In the genomic region with DNA sequence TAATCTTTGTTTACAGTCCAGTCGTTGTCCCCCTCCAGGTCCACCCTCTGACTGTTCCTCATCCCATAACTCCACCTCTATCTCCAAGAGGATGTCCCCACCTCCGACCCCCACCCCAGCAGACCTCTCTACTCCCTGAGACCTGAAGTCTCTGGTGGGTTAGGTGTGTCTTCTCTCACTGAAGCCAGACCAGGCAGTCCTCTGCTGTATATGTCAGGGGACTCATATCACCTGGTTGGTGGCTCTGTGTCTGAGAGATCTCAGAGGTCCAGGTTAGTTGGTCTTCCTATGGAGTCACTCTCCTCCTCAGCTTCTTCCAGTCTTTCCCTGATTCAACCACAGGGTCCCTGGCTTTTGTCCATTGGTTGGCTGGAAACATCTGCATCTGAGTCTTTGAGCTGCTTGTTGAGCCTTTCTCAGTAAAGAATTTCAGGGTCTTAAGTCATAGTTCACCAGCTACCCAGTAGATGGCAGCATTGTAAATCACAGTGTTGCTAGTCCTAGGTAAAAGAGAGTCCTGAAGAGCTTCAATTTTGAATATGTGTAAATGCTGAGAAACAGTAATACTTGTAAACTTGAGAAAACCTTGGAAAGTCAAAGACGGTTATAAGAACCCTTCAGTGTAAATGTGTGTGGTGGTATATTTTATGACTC, we compare ENCODE assay signal across 8 mouse cellular contexts.
DNase-seq lines count a peak whose midpoint lies in the region; ATAC-seq and TF ChIP-seq lines count a peak whose summit lies in the region.

No protein-coding gene starts in this region.

- no peaks in the 10 kb centered on the region for H3K4me1 ChIP-seq in heart, embryonic 11.5 days (ENCODE audit: control insufficient read depth, insufficient read depth, low read length)
- H3K4me1 ChIP-seq in E14TG2a.4 (replicated peaks; ENCODE audit: low read depth, low read length), result no peaks in the 10 kb centered on the region

- WGBS in heart, embryonic 11.5 days (ENCODE audit: insufficient replicate concordance), result 59% methylated on average over 3 of the region's 3 CpGs

- intact Hi-C loops in heart, postnatal 10 days (cut with DNase I), result loop anchor here (2.0 kb wide), 1 partner anchor 115 kb away; no protein-coding TSS in a partner anchor
- intact Hi-C loops in gastrocnemius, postnatal 36 days (cut with DNase I), result loop anchor here (10.0 kb wide), 1 partner anchor 219 kb away; no protein-coding TSS in a partner anchor
- intact Hi-C loops in gastrocnemius, postnatal 14 days (cut with DNase I; ENCODE audit: low total_unique reads), result no loop called here

- H3K36me3 ChIP-seq in heart, embryonic 11.5 days (ENCODE audit: control insufficient read depth, insufficient read depth, low read length), result no peaks in the 10 kb centered on the region
- no peaks in the 10 kb centered on the region for H3K36me3 ChIP-seq in E14TG2a.4 (ENCODE audit: insufficient read depth, low read length)

- no peak for TF ChIP-seq POLR2A in brain, embryonic 14.5 days (IDR thresholded peaks at IDR 0.05; ENCODE audit: borderline replicate concordance, extremely low read depth, insufficient read depth, insufficient read length, poor library complexity, severe bottlenecking)

- DNase-seq in heart, postnatal 10 days, result peak; percentile 24 to 32
- DNase-seq in brain, embryonic 14.5 days (ENCODE audit: low read depth), result peak; percentile 80
- peak; percentile 21 for DNase-seq in kidney, postnatal 10 days
- peak; percentile 19 for DNase-seq in retina, postnatal 7 days (ENCODE audit: low read depth, low spot score)
- DNase-seq in gastrocnemius, postnatal 36 days, result no peak
- no peak for DNase-seq in gastrocnemius, postnatal 14 days

- H3K4me2 ChIP-seq in heart, embryonic 11.5 days, result no peak overlapping the region

- peak; percentile 53 for TF ChIP-seq CTCF in E14TG2a.4 (conservative IDR thresholded peaks at IDR 0.05; ENCODE audit: low read length)
- peak; percentile 34; the same call in 1 of the 2 replicates for TF ChIP-seq CTCF in brain, embryonic 14.5 days (IDR thresholded peaks at IDR 0.05; ENCODE audit: borderline replicate concordance, extremely low read depth, insufficient read depth, insufficient read length)

- no peak overlapping the region for H3K9ac ChIP-seq in heart, embryonic 11.5 days (ENCODE audit: low read depth, low read length)

- no peaks in the 10 kb centered on the region for H3K9me3 ChIP-seq in heart, embryonic 11.5 days (replicated peaks; ENCODE audit: control insufficient read depth, low read length)
- H3K9me3 ChIP-seq in E14TG2a.4 (ENCODE audit: low read length), result no peaks in the 10 kb centered on the region

- H3K4me3 ChIP-seq in heart, embryonic 11.5 days (ENCODE audit: low read depth, low read length), result no peak overlapping the region
- H3K4me3 ChIP-seq in E14TG2a.4 (replicated peaks; ENCODE audit: low read length), result no peak overlapping the region

- no peaks in the 10 kb centered on the region for H3K27me3 ChIP-seq in heart, embryonic 11.5 days (ENCODE audit: control insufficient read depth, insufficient read depth, low read length)
- no peaks in the 10 kb centered on the region for H3K27me3 ChIP-seq in E14TG2a.4 (ENCODE audit: insufficient read depth, low read length)

- H3K27ac ChIP-seq in heart, embryonic 11.5 days (ENCODE audit: low read depth, low read length), result no peak overlapping the region

- ATAC-seq in heart, embryonic 11.5 days (replicated peaks; ENCODE audit: insufficient number of reproducible peaks, low FRiP score, low TSS enrichment), result no peak

Comparison
In these comparisons a context has a peak if more than half of its experiments do, and no peak if none do; other contexts are left out.
1. DNase-seq: peak in heart, postnatal 10 days (2 of 2), brain, embryonic 14.5 days (single experiment), kidney, postnatal 10 days (single experiment) and retina, postnatal 7 days (single experiment); none in gastrocnemius, postnatal 36 days (0 of 2) and gastrocnemius, postnatal 14 days (single experiment).